Mouse (Mus musculus): ENCODE measurements at regions not wholly inside any gene's neighbourhood (a gene's known extent, or its start where the extent isn't known, plus 50 kb on each side); places are given as distances from the start of the nearest gene placed in this dataset.

GRCm38 (mm10) chr6:16999451-17000139 lies 65.4 kb upstream of the Tes start:
- DNase-seq (ENCODE audit: extremely low read depth, low read depth), result no peak

GRCm38 (mm10) chr6:16995495-16995936 lies 69.4 kb upstream of the Tes start:
- DNase-seq (ENCODE audit: extremely low read depth, low read depth), result no peak

- no peak for DNase-seq (ENCODE audit: extremely low read depth, low read depth)
Observed at GRCm38 (mm10) chr6:16994711-16995110, 70.2 kb upstream of the Tes start.

DNA sequence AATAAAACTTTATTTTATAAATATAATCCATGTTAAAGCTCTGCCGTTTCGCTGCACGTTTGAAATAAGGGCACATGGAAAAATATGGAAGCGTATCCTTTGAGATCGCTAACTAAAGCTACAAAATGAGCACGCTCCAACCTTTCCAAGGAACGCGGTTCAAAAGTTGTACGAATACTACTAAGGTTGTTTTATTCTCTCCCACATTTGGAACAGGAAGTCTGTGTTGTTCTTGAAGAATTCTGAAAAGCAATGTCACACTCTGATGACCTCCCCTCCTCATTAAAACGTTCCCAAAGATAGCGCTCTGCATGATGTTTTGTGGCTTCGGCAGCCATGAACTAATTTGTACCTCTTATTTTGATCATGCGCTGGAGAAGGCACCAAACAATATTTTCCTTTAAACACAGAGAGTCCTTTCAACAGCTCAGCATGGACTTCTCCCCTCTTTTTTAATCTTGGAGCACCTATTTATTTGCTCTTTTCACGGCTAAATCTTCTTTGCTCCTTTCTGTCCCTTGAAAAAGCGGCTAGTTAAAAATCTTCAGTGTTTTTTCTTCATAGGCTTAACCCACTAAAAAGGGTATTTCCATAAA lies 72.9 kb upstream of the Tes start:
- no peak for DNase-seq (ENCODE audit: extremely low read depth, low read depth)

DNA sequence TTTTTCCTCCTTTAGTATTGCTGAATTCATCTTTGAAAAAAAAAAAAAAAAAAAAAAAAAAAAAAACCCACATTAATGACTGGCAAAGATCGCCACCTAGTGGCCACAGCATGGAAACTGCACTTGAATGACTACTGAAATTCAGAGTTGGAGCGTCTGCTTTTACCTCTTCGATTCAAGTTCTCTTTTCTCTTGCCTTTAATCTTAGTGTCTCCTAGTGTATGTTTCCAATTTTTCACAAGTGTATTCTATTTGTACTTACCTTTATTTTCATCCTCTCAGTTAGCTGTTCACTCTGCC lies 79.9 kb upstream of the Tfec start:
- peak; percentile 5 for DNase-seq (ENCODE audit: extremely low read depth, low read depth)

GRCm38 (mm10) chr6:16977392-16978205 lies 79.4 kb upstream of the Tfec start:
- no peak for DNase-seq (ENCODE audit: extremely low read depth, low read depth)

GRCm38 (mm10) chr6:16965658-16966057 lies 67.4 kb upstream of the Tfec start:
- DNase-seq (ENCODE audit: extremely low read depth, low read depth), result no peak

DNA sequence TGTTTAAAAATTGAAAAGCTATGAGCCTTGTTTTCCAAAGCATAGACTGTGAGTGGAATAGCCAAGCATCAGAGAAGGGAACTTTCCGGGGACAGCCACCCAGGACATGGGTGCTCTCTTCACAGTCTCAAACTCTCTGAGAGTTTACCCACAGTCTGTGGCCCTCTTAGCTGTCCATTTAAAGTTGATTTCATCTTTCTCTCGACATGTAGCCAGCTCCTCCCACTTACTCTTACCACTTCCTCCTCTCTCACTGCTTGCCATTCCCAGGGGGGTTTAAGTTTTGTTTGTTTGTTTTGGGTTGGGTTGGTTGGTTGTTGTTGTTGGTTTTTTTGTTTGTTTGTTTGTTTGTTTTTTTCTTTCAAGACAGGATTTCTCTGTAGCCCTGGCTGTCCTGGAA lies 66.1 kb upstream of the Tfec start:
- DNase-seq (ENCODE audit: extremely low read depth, low read depth), result no peak

- DNase-seq (ENCODE audit: extremely low read depth, low read depth), result no peak
Observed at GRCm38 (mm10) chr6:16963958-16964357, 65.7 kb upstream of the Tfec start.

DNA sequence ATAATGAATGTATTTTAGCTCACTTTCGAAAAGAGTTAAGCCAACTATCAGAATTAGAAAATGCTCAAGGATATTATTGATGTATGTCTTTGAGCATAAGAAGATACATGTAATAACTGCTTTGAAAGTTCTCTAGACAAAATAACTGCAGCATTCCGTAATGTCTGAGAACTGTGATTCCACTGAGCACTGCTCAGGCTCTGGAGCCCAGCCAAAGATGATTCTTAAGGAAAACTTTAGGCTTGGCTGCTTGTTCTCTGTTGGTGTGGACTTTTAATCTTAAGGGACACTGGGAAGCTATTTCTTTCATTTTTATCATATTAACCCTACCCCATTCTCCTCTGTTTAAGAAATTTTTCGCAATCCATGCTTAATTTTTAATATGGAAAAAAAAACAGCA lies 59.9 kb upstream of the Tfec start:
- DNase-seq (ENCODE audit: extremely low read depth, low read depth), result no peak

- no peak for DNase-seq (ENCODE audit: extremely low read depth, low read depth)
Observed at GRCm38 (mm10) chr6:16956771-16957435, 58.7 kb upstream of the Tfec start.

All from MEL-GATA-1-ER (cell line).